Mouse (Mus musculus) retina, postnatal 7 days (tissue): Measurements from ENCODE around the gene Fxyd7.

ENCODE experiments used
- DNase-seq: peaks from one replicate; pipeline ENCODE4 v3.0.0-alpha.2; 2012; ENCODE audit warnings: low read depth, low spot score

The Fxyd7 gene

DNA sequence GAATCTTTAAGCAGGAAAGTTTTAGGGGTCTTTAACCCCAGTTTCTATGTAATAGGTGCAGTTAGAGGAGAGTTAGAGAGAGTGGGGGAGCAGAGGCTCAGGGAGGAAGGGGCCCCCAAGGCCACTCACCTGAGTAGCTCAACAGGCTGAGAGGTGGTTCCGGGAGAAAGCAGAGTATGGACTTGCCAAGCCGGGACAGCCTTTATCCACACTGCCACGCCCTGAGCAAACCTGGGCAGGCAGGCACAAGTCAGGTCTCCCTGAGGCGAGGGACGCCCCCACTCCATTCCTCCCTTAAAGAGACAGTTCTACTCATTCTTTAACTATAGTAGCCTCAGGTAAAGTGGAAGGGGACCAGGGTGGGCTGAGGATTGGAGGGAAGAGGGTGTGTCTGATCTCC, 25.2 kb upstream of the Fxyd7 start, which contains the start of gene Fxyd3:
TSS of gene Fxyd3 (minus strand) at position 213 of the 400 bp plus-strand sequence.
- DNase-seq: no peak

DNA sequence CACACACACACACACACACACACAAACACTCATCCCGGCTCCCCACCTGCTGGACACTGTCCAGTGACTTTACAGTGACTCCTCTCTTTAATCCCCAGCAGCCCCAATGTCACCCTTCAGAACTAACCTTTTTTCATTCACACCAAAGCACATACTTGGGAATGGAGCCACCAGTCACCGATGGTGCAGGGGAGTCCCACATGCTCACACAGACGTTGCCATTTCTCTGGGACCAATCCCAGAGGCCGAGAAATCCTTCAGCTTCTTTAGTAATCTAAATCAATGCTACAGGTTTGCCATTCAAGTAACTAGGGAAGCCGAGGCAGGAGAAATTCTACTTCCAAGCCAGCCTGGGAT, 23.4 kb upstream of the Fxyd7 start:
- DNase-seq: no peak

DNA sequence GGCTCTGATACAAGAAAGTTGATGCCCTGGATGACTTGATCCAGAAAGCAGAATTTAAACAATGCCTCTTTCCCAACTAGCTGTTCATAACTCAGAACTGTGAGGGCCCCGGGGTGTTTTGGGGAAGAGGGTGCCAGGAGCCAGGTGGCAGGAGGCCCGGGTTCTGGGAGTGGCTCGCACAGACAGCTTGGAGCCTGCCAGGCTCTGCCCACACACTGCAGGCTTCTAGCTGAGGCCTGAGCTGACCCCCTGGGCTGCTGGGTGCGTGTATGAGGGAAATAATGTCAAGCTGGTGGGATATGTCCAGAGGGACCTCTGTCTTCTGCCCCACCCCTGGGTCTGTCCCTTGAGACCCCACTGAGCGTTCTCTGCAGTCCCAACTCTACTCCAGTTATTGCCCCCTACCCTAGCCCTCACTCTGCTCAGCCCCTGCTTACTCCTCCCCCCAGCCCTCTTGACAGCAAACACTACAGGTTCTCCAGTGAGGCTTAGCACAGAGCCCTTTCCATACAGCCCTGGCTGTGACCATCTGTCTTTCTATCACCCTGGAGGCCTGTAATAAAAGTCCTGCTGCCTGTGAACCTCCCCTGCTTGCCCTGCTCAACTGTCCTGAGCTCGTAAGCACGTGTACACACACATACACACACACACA, 22.9 kb upstream of the Fxyd7 start:
- DNase-seq: no peak

DNA sequence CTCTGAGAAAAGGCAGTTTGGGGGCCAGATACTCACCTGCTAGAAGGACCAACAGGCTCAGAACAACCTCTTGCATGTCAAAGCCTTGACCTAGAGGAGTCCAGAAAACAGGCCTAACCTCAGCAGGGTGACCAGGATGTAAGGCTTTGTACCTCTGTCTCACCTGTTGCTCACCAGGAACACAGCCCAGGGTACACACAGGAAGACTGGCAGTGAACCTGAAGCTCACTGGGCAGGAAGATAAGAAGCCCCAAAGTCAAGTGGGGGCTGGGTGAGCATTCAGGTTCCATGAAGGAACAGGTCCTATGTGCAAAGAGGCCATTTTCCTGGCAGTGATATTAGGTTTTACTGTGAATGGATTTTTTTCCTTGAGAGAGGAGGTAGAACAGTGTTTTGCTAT, 22.3 kb upstream of the Fxyd7 start:
- no peak for DNase-seq

DNA sequence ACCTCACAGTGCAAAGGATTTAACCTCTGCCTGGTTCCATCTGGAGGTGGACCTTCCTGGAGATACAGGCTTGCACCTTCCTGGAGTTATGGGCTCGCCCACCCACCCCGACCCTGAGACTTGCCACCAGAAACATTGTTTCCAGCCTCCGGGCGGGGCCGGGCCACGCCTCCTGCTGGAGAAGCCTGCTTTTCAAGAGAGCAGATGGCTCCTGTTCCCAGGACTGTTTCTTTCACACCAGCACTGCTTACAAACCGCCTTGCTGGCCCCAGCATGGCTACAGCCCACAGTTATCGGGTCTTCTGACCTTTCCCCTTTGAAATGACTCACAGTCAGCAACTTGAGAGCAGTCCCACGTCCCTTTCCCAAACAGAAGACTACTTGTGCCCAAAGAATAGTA, 21.1 kb upstream of the Fxyd7 start:
- DNase-seq: no peak

DNA sequence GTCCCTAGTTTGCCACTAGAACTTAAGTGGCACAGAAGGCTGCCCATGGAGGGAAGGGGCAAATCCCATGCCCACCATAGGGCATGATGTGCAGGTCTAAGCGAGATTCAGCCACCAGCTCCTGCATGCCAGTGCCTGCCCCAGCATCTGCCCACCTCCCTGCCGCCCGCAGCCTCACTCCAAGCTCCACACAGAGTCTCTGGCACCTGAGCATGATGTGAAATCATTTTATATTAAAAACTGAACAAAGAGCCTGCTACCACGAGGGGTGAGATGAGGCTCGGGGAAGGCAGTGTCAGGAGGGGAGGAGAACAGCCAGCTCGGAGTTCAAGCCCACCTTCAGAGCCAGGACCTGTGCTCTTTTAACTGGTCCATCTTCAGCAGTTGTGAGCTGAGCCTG, 19.1 kb upstream of the Fxyd7 start:
- DNase-seq: no peak

DNA sequence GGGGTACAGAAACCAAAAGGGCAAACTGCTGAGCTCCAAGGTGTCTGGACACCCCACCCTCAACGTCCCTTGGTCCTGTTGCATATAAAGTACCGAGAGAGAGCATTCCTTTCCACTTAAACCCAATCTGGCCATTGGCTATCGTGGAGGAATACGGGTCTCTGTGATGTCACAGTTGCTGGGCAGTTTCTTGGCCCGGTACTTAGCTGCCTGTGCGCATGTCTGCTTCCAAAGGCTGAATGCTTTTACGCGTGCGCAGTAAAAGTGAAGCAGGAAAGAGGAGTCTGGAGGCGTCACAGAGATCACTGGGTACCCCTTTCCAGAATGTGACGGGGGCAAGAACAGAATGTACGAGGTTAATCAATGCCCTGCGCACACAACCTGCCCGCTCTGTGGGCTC, 18.2 kb upstream of the Fxyd7 start:
- no peak for DNase-seq

DNA sequence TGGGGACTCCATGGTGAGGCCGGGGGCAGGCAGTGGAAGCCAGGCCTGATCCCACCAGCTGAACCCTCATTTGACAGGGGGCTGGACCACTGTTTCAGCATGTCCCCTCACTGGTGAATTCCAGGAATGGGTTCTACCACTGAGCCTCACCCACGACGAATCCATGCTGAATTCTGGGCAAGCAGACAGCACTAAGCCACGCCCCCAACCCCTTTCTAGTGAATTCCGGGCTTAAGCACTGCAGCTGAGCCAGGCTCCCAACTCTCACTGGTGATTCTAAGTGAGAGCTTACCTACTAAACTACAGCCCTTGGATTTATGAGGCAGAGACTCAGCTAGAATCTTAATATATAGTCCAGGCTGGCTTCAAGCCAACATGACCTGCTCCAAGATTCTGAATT, 16.6 kb upstream of the Fxyd7 start:
- DNase-seq: no peak

DNA sequence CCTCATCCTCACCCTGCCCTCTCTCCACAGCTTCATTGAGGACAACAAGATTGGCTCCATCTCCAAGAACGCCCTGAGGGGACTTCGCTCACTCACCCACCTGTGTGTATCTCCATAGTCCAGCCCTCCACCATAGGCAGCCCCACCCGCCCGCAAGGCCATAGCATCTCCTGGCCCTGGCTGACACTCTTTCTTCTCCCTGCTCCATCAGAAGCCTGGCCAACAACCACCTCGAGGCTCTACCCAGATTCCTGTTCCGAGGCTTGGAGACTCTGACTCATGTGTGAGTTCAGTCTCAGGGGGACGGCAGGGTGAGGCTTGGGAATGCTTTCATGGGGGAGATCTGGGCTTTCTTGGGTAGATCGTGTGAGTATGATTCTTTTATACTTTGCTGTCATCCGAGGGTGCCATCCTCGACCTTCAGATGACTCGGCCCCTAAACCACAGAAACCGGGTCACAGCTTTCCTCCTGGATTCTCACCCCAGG, 11.8 kb upstream of the Fxyd7 start:
- no peak for DNase-seq

DNA sequence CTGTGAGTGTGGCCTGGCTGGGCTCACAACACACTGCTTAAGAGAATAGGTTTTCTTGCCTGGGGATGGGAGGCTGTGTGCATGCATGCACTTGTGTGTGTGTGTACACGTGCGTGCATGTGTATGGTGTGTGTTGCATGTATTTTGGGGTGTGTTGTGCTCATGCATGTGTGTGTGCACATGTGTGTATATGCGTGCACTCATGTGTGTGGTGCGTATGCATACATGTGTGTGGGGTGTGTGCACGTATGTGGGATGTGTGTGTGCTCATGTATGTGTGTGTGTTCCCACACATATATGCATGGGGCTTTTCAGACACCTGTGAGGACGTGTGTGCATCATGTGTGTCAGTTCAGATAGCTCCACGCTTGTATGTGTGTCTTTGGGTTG, 9.3 kb upstream of the Fxyd7 start:
- no peak for DNase-seq

DNA sequence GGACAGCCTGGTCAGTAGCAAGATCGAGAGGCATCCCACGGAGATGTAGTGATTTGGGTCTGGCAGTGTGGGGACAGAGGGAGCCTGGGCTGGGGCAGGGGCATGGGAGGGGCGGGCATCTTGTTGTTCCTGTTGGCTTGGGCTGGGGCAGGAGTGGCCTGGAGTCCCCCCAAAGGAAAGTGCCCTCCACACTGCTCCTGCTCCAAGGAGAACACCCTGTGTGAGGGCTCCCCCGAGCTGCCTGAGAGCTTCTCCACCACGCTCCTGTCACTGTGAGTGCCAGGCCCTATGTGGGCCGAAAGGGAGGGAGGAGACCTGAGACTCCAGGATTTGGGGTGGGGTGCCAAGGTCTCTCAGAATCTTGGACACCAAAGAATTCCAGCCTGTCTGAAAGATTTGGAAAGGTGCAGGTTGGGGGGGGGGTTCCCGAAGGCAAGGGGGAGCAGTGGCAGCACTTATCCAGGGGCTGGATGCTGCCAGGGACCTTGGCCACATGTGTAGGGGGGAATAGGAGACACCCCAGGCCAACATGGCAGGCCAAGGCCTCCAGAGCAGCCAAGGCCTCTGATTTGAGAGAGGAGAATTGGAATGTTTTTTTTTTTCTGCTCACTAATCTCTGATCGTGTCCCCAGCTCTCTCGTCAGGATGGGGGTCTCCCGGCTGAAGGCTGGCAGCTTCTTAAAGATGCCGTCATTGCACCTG, 8.8 kb upstream of the Fxyd7 start:
- DNase-seq: no peak

DNA sequence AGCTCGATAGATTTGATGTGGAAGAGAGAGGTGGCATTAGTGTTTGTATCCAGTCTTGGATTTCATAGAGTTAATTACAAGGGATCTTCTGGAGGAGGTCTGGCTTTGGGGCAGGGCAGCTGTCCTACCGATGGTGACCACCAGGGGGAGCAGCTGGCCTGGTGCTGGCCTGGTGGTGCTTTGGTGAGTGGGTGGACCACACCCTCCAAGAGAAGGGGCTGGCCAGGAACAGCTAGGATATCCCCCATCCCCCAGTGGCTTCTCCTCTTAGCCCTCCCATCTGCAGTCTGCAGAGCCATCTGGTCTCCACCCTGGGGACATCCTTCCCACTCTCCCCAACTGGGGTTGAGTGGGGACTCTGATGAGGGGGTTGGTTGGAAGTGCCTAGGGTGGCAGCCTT, 7.8 kb upstream of the Fxyd7 start, which contains the start of gene Lgi4:
TSS of gene Lgi4 (plus strand) at position 235 of the 400 bp plus-strand sequence.
- DNase-seq: no peak

DNA sequence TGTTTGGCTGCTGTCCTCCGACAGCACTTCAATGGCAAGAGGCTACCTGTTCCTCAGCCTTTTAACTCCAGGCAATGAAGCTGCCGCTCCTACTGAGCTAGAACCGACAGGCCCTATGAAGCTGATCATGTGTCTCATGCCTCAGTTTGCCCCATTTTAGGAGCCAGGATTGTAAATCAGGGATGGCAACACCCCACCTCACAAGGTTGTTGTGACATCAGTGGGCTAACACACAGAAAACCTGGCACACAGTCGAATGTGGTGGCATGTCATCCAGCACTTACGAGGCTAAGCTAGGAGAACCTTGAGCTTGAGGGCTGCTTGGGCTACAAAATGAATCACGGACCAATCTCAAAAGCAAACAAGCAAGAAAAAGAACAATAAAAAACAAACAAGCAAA, 6.9 kb upstream of the Fxyd7 start:
- no peak for DNase-seq

DNA sequence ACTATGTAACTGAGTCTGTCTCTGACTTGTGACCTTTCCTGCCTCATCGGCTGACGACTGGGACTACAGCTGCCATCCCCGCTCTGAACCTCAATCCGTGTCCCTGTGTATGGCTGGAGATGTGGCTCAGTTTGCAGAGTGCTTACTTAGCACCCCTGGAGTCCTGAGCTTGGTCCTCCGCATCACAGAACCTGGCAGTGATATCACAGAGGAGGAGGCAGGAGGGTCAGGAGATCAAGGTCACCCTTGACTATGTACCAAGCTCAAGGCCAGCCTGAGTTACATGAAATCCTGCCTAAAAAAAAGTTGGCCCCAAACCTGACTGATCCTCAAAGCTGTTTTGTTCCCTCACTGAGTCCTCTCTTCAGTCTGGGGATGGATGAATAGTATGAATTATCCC, 6.5 kb upstream of the Fxyd7 start:
- DNase-seq: no peak

DNA sequence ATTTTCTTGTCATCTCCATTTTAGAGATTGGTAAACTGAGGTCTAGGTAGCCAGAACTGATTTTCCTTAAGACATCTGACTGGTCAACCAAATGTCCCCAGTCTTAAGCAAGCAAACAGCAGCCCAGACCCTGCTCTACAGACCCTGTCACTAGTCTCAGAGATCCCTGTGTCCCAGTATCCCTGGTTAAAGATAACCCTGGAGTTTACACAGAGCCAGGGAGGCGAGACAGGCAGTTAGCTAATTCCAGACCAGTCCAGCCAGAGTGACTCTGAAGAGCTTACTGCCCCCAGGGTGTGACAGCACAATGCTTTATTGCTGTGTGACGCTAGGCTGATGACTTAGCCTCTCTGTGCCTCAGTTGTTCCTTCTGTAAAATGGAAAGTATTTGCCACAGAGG, 5.8 kb upstream of the Fxyd7 start, which contains the start of gene Fxyd1:
TSS of gene Fxyd1 (minus strand) at position 129 of the 400 bp plus-strand sequence.
- DNase-seq: no peak

DNA sequence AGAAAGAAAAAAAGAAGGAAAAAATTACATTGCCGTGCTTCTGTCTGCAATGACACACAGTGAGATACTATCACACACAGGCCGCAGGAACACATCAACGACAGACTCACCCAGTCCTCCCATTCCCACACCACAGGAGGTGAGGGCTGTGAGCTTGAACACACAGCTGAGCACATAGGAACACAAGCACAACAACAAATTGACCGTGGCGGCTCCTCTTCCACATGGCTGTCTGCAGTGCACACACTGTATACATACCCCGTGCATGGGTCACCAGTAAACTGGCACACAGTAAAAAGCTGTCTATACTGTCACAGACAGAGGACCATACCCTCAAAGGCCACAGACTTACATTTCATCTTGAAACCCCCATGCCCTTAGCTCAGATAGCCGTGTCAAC, 5.2 kb upstream of the Fxyd7 start:
- no peak for DNase-seq

DNA sequence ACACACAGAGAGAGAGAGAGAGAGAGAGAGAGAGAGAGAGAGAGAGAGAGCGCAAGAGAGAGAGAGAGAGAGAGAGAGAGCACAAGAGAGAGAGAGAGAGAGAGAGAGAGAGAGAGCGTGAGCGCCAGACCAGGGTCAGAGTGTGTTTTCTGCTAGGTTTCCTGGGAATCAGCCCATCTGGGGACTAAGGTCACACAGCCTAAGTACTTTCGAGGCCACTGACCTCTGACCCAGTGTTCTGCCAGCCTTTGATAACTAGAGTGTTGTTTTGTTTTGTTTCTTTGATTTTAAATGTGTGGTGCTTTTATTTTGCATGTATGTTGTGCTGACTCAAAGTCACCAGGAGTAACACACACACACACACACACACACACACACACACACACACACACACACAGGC, 4.6 kb upstream of the Fxyd7 start:
- DNase-seq: no peak

DNA sequence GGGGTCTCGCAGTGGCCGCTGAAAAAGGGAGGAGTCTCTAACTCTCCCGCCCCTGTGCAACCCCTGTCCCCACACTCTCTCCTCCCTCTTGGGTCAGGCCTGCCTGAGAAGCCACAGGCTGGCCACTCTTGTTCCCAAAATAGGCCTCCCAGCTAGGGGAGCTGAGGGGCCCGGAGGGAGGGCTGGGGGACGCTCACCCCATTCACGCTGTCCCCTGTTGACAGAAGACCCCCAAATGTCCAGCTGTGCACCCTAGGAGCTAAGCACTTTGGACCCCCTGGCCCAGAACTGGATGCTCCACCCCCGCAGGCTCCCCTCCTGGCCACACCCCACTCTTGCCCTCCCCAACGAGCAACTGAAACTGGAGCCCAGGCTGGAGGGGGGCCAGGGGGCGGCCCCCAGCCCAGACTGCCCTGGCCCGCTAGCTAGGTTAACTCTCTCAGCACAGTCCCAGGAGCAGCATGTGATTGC, 4.1 kb upstream of the Fxyd7 start:
- no peak for DNase-seq

DNA sequence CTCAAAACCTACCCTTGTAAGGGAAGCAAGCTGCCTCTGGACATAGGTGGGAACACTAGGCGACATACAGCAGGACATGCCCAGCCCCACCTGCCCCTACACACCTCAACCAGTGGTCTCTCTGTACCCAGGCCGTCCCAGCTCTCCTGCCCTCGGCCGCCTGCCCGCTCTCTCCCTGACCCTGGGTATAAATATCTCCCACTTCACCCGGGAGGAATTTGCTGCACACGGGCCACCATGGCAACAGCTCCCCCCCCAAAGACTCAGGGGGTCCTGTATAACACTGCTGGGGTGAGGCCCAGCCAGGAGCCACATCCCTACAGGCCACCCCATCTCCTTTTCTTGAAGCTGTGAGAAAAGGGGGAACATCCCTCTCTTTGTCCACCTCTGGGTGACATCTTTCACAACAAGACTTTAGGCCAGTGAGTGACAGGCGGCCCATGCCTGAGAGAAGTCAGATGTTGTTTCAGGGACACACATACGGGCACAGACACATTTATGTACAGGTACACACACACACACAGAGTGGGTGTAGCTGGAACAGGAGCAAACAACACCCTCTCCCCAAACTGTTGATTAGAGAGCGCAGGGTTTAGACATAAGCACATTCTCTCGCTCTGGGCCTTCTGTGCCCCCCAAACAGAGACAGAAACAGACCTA, 3.5 kb upstream of the Fxyd7 start:
- DNase-seq: no peak

DNA sequence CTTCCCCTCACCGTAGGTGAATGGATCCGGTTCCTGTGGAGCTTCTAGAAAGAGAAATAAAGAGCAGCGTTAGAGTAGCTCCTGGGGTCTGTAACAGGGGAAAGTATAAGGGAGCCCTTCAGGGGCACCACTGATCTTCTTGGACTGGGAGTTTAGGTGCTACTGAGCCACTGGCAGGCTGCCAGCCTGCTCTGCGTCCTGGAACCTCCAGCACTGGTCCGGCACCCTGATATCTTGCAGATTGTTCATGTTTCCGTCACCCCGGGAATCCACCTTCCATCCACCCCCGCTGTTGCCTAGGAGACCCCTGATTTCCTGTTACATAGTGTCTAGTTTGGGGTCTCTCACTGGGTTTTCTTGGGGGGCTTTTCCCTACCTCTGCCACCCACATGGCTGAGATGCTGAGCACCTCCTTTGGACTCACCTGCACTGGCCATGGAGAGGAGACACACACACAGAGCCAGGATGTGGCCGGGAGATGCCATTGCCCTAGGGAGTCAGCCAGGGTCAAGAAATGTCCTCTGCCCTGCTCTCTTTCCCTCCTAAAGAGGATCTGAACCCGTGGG, 2.7 kb upstream of the Fxyd7 start:
- DNase-seq: no peak

DNA sequence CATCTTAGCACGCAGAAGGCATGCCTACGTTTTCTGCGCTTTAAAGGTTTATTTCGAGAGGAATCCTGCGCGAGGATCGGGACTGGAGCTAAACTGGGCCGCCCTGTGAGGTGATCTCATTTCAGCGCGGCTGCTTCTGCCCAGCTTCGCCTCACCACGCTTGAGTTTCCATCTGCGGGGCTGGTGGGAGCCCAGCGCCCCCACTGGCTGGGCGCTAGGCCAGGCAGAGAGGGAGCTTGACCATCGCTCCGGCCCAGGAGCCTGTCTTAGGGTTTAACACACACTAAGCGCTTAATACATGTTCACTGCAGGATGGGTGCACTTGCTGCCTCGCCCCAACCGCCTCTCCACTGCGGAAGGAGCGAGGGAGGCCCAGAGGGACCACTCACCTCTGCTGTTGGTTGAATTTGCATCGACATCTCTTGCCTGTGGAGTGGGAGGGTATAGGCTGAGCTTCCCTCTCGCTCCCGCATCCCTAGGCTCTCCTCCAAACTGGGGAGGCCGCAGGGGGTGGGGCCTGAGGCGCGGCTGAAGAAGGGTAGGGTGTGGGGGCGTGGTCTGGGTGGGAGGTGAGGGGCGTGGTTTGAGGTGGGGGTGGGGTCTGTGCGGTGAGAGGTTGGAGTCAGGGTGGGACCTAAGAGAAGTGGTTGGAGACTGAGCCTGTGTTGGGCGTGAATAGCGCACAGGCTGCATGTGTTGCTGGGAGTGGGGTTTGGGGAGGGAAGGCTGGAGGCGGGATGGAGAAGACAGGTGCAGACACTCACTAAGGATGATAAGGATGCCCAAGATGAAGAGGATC, 1.6 kb upstream of the Fxyd7 start:
- DNase-seq: no peak

DNA sequence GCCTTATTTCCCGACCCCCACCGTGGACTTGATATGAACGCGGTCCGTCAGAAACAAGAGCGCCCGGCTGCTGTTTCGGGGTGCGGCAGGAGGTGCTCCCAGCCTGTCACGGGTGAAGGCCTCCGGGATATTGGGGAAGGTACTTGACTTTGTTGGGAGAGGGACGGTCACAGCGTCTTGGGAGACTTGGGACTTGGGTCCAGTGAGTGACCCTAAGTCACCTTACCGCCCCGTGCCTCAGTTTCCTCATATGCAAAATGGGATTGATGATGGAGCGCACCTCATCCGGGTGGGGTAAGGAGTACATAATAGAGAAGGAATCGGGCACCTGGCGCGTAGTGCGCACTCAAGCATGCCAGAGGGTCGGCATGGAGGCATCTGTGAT, 976 bp upstream of the Fxyd7 start:
- no peak for DNase-seq
